Mouse (Mus musculus) heart, postnatal 4 days (tissue): ENCODE results near the gene Irgm1. TPM values are rescaled to one million over a fixed set of nuclear protein-coding genes. Genes with fewer than 3 reads are reported as not detected.
"Not testable (repeated sequence)": the region's sequence is repeated elsewhere in the genome, so short reads cannot be mapped to it uniquely, and the experiment has no call there.

Source experiments
- DNase-seq: peaks from one replicate; pipeline ENCODE4 v3.0.0; 2021
- total RNA-seq, 2 experiments: library from RNA; stranded (reverse); gene quantifications; 2 replicates each; pipeline ENCODE4 v1.2.3; 2021

Irgm1 gene
- total RNA-seq: 1 to 10 TPM; 6.2 to 7.6 TPM

GRCm38 (mm10) chr11:48871201-48871772 lies at the start of gene Irgm1:
TSS of gene Irgm1 (minus strand) at chr11:48871683.
- DNase-seq: peak; percentile 67

- DNase-seq: no peak
Measured at GRCm38 (mm10) chr11:48918380-48918779, 46.9 kb upstream of the Irgm1 start.

GRCm38 (mm10) chr11:48913611-48914010 lies 42.1 kb upstream of the Irgm1 start:
- DNase-seq: no peak

- DNase-seq: no peak
Measured at GRCm38 (mm10) chr11:48908459-48908858, 37.0 kb upstream of the Irgm1 start.

GRCm38 (mm10) chr11:48902021-48902420 lies 30.5 kb upstream of the Irgm1 start, which contains the start of gene Gm5431:
TSS of gene Gm5431 (minus strand) at chr11:48902214.
- DNase-seq: no peak

GRCm38 (mm10) chr11:48901567-48901930 lies 30.1 kb upstream of the Irgm1 start:
- not testable (repeated sequence) for DNase-seq

- not testable (repeated sequence) for DNase-seq
Measured at GRCm38 (mm10) chr11:48900654-48901566, 29.4 kb upstream of the Irgm1 start.

- DNase-seq: no peak
Measured at GRCm38 (mm10) chr11:48898812-48899431, 27.4 kb upstream of the Irgm1 start.

GRCm38 (mm10) chr11:48876680-48877079 lies 5.2 kb upstream of the Irgm1 start:
- no peak for DNase-seq

GRCm38 (mm10) chr11:48875343-48875837 lies 3.9 kb upstream of the Irgm1 start:
- DNase-seq: not testable (repeated sequence)

GRCm38 (mm10) chr11:48874465-48874864 lies 3.0 kb upstream of the Irgm1 start:
- DNase-seq: peak; percentile 69

- DNase-seq: no peak
Measured at GRCm38 (mm10) chr11:48873591-48874290, 2.3 kb upstream of the Irgm1 start.

- no peak for DNase-seq
Measured at GRCm38 (mm10) chr11:48872695-48873300, 1.3 kb upstream of the Irgm1 start.

- peak; percentile 32 for DNase-seq
Measured at GRCm38 (mm10) chr11:48871817-48872541, 496 bp upstream of the Irgm1 start.

- DNase-seq: no peak
Measured at GRCm38 (mm10) chr11:48870781-48871180, 702 bp downstream of the Irgm1 start.

- DNase-seq: no peak
Measured at GRCm38 (mm10) chr11:48869380-48870110, 1.9 kb downstream of the Irgm1 start.

- DNase-seq: no peak
Measured at GRCm38 (mm10) chr11:48866481-48866880, 5.0 kb downstream of the Irgm1 start.

- no peak for DNase-seq
Measured at GRCm38 (mm10) chr11:48863808-48864207, 7.7 kb downstream of the Irgm1 start.

- no peak for DNase-seq
Measured at GRCm38 (mm10) chr11:48862784-48863319, 8.6 kb downstream of the Irgm1 start.

- peak; percentile 67 for DNase-seq
Measured at GRCm38 (mm10) chr11:48859014-48859413, 12.5 kb downstream of the Irgm1 start.
